Mouse (Mus musculus) left cerebral cortex, adult 2 months (tissue): ENCODE results near the gene Herc1. TPM values are rescaled to one million over a fixed set of nuclear protein-coding genes. Genes with fewer than 3 reads are reported as not detected.
"Not testable (repeated sequence)": the region's sequence is repeated elsewhere in the genome, so short reads cannot be mapped to it uniquely, and the experiment has no call there.

Experiments
- DNase-seq, 2 experiments: peaks; one replicate each; pipeline ENCODE4 v3.0.0; 2021 to 2022; ENCODE audit warnings: low spot score in 2 of 2, mixed read lengths in 1 of 2; ENCODE audit errors: extremely low spot score in 1 of 2
- H3K27ac ChIP-seq: fragments of 200-600 bp; 2 replicates; pipeline ENCODE4 v1.8.1; 2022
- H3K4me3 ChIP-seq: fragments of 200-600 bp; 2 replicates; pipeline ENCODE4 v1.8.1; 2022
- CTCF ChIP-seq: fragments of 200-600 bp; IDR thresholded peaks from 2 replicates; pipeline ENCODE4 v1.8.1; 2022; ENCODE audit warnings: antibody characterized with exemption, mild to moderate bottlenecking, moderate library complexity
- intact Hi-C: fragments of 180-260 bp; cut with DNase I; formaldehyde crosslinking; loops from one replicate; pipeline ENCODE4 v1.15.1; 2025
- total RNA-seq, 2 experiments: library from RNA; stranded (reverse); gene quantifications; 2 replicates each; pipeline ENCODE4 v1.2.3; 2021

Gene Herc1
- total RNA-seq, 2 experiments from 2014 or later = 128 to 132 TPM

DNA sequence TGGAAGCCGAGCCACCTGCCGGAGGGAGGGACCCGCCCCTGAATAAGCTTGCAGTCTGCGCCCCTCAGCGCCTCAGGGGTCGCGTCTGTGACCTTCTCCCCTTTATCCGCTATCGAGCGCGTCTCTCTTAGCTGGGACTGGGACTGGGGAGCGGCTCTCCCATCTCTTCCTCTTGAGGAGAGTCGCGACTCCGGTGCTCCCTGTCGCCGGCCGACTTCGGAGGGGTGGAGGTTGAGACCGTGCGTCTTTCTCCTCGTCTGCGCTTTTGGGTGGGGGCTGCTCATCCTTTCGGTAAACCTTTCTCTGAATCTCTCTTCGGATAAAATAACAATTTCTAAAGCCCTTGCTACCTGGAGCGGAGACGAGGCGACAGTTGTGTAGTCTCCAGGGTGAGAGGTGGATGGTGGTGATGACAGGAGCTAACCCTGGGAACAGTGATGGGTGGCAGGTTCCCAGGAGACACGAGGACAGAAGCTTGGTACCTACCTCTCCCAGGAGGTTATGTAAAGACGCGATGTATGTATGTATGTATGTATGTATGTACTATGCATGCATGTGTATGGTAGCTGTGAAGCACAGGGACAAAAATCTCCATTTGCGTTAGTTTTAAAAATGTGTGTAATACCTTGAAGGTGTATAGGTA lies 659 bp downstream of the Herc1 start:
- Histone ChIP-seq H3K27ac (peak overlapping the region; percentile 99), H3K4me3 (peak overlapping the region; percentile 97)
- intact Hi-C loops = loop anchor here (1.0 to 10.0 kb wide), 2 partner anchors 46 to 206 kb away; no protein-coding TSS in a partner anchor
- DNase-seq = no peak
- TF ChIP-seq CTCF = no peak

DNA sequence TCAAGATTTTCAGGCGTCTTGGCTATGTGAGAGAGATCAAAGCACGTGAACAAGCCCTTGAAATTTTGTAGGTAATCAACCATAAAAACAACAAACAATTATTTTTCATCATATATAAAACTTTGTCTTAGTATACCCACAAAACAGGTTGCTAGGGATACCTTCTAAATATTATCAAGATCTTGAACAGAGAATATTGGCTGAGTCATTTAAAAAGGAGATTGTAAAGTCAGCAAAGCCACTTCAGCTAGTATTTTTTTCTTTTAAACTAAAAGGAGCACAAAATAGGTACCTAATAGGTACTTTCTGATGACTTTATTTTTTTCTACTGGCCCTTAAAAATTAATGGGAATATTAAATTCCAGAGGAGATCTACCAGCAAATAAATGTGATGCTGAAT lies 2.5 kb downstream of the Herc1 start:
- TF ChIP-seq CTCF = no peak
- intact Hi-C loops = loop anchor here (10.0 kb wide), 1 partner anchor 208 kb away; no protein-coding TSS in a partner anchor
- no peak overlapping the region for H3K27ac ChIP-seq
- no peak for DNase-seq
- H3K4me3 ChIP-seq = no peak overlapping the region

DNA sequence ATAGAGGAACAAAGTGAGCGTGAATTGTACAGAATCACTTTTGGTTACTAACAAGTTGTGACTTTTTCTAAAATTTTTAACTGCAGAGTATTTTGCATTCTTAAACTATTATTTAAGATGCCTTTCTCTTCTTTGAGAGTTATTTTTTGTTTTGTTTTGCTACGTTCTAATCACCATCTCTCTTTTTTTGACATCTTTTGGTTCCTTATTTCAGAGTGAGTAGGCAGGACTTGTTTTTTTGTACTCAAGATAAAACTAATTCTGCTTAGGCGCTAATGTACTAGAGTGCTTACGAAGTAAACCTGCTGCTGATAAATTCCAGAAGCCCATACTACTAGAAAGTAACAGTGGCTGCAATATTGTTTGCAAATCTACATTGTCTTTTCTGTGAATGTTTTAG lies 8.9 kb downstream of the Herc1 start:
- Histone ChIP-seq H3K27ac (no peak overlapping the region), H3K4me3 (no peak overlapping the region)
- intact Hi-C loops = loop anchor here (10.0 kb wide), 1 partner anchor 214 kb away; no protein-coding TSS in a partner anchor
- DNase-seq = no peak
- no peak for TF ChIP-seq CTCF

DNA sequence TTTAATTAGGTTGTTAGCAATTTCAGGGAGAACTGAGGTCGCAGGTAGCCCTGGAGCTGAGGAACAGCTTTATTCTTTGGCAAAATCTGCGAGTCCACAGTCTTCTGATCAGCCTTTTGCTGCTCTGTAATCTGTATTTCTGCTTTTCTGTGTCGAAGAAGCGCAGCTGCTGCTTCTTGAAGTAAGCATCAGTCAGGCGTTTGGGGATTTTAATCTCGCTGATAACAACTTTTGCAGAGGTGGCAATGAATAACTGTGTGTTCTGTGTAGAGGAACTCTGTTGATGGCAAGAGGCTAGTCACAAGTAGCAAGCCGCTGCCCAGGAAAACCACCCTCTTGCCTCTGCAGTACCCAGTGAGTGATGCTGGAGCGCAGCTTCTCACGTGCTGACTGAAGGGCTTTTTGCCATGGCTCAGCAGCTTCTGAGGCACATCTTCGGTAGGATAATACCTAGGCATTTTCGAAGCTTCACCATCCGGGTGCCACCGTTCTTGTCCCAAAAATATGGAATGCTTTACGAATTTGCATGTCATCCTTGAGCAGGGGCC lies 10.0 kb downstream of the Herc1 start:
- H3K27ac ChIP-seq = no peak overlapping the region
- intact Hi-C loops = no loop called here
- TF ChIP-seq CTCF = no peak
- H3K4me3 ChIP-seq = no peak overlapping the region
- peak in 1 of 2 experiments; percentile 15 for DNase-seq

DNA sequence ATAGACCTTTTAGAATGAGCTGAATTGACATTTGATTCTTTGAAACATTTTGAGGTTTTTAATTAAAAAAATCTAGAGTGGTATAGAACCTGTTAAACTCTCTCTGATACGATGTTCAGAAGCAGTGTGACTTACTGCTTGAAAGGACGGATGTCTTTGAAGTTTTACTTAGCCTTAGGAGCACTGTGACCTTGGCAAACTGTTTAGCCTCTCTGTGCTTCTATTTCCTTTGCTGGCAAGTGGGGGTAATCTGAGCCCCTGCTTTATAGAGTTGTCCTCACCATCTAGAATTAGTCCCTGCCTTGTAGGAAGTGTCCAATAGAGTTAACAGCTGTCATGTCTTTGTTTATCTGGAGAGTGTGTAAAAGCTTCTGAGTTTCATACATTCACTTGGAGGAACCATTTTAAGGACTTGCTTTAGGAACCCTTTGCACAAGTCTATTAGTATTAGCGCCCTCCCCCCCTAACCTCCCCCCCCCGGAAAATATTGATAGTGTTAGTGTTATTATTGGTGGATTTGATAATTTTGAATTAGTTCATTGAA lies 18.7 kb downstream of the Herc1 start:
- no peak for DNase-seq
- intact Hi-C loops = no loop called here
- Histone ChIP-seq H3K27ac (no peak overlapping the region), H3K4me3 (no peak overlapping the region)
- TF ChIP-seq CTCF = no peak

DNA sequence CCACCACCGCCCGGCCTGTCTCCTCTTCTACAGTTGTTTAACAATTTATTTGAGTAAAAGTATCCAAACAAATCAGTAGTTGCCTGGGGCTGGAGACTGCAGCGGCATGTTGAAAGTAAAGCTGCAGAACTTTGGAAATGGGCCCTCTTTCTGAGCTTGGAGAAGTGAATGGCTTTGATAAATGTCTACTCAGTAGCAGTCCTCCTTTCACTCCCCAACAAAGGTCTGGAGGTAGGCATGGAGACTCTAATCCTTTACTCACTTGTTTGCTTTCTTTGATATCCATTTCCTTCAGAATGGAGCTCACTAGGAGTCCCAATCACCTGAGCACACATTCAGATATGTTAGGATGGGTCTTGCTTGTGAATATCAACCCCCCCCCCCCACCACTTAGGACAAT lies 20.1 kb downstream of the Herc1 start:
- Histone ChIP-seq H3K27ac (no peak overlapping the region), H3K4me3 (no peak overlapping the region)
- TF ChIP-seq CTCF = no peak
- intact Hi-C loops = no loop called here
- no peak for DNase-seq

DNA sequence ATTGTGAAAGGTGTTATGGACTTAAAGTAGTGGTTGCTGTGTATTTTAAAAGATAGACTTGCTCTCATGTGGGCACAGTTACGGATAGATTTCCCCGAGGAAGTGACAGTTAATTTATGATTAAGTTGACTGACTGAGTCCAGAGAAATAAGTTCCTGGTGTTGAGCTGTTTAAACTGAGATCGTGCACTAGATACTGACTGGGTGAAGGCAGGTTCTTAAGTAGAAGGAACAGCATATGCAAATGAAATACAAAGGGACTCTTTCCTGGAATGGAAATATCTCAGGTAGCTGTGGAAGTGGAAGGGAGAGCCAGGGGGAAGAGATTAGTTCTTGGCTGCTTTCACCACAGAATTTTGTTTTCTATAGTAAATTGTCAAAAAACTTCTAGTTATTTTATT lies 20.6 kb downstream of the Herc1 start:
- no peak overlapping the region for H3K27ac ChIP-seq
- no peak for TF ChIP-seq CTCF
- no peak overlapping the region for H3K4me3 ChIP-seq
- DNase-seq = no peak
- intact Hi-C loops = no loop called here

DNA sequence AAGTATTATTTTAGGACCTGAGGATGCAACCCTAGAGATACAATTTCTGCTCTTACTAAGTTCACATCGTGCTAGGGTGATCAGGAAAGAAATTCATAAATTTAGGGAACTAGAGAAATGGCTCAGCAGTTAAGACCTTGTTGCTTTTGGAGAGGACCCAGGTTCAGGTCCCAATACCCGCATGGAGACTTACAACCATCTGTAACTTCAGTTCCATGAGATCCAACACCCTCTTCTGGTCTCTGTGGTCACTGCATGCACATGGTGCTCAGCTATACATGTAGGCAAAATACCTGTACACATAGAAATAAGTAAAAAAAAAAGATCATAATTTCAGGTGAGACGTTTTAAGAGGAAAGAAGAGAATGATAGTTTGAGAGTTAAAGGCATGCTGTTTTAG lies 23.2 kb downstream of the Herc1 start:
- intact Hi-C loops = no loop called here
- Histone ChIP-seq H3K27ac (no peak overlapping the region), H3K4me3 (no peak overlapping the region)
- no peak for DNase-seq
- no peak; the same call in 1 of the 2 replicates for TF ChIP-seq CTCF

- Histone ChIP-seq H3K4me3 (no peak overlapping the region), H3K27ac (no peak overlapping the region)
- no peak for DNase-seq
- intact Hi-C loops = no loop called here
- no peak for TF ChIP-seq CTCF
Observed at GRCm38 (mm10) chr9:66374495-66375478, 24.5 kb downstream of the Herc1 start.

DNA sequence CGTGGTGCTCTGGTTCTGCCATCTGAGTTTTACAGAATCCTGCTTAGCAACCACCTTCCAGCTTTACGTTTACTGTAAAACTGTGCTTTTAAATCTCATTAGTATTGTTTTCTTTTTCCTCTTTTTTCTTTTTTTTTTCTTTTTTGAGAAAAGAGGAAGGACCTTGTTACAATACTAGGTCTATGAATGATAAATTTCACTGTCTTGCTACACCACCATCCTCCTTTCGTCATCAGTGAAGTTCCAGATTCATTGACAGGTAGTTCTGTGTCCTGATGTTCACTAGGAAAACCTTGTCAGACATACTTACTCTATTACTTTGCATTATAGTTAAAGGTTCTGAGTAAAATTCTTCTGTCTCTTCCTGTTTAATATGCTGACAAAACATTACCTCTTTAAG lies 33.2 kb downstream of the Herc1 start:
- intact Hi-C loops = loop anchor here (10.0 kb wide), 1 partner anchor 239 kb away; no protein-coding TSS in a partner anchor
- H3K4me3 ChIP-seq = no peak overlapping the region
- TF ChIP-seq CTCF = no peak
- no peak for DNase-seq
- H3K27ac ChIP-seq = no peak overlapping the region

- intact Hi-C loops = loop anchor here (5.0 kb wide), 1 partner anchor 47 kb away; no protein-coding TSS in a partner anchor
- H3K4me3 ChIP-seq, DNase-seq, H3K27ac ChIP-seq: not testable (repeated sequence)
Observed at GRCm38 (mm10) chr9:66390338-66390737, 40.1 kb downstream of the Herc1 start.

DNA sequence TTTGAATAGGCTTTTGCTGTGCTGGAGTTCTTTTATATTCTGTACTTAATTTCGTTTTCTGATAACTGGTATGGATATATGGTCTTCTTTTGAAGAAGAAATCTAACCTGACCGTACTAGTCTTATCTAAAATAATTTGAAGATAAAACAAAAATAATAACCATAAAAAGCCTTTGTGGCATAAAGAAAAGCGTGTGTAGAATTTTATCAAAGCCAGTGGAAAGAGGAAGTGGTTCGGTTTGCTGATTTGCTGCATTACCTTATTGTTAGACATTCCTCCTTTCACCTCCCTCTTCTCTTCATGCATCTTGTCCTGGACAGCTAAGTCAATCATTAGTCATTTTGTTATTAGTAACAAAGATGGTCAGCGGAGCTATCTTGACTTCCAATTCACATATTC lies 43.1 kb downstream of the Herc1 start:
- DNase-seq = no peak
- Histone ChIP-seq H3K4me3 (no peak overlapping the region), H3K27ac (no peak overlapping the region)
- intact Hi-C loops = loop anchor here (5.0 kb wide), 1 partner anchor 44 kb away; no protein-coding TSS in a partner anchor
- TF ChIP-seq CTCF = no peak
